Mouse (Mus musculus): ENCODE data around the gene Cecr2.

DNA sequence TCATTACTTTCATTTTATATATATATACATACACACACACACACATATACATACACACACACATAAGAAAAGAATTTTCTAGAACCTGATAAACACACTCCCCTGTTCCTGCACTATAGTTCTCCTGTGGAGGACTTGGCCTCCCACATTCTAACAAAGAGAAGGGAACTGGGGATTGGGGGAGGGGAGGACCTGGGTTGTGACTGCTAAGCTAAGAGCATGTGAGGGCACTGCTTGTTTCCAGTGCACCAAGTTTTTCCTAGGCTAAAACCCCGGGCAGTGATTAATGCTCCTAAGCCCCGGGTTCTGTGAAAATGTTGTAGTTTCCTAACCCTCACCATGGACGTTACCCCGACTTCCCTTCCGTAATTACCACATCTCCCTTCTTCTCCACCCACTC lies 154.0 kb downstream of the Cecr2 start:
- no peak for TF ChIP-seq CTCF (IDR thresholded peaks at IDR 0.05)
- TF ChIP-seq EP300 (IDR thresholded peaks at IDR 0.05), result no peak

All from lung, postnatal 0 days (tissue).